Mouse (Mus musculus): ENCODE data around the gene Nt5m.

Nt5m gene

GRCm38 (mm10) chr11:59839008-59839458 is at the start of gene Nt5m:
Gene Nt5m (plus strand): TSS chr11:59839447.
- DNase-seq (ENCODE audit: low read depth), result peak; percentile 97

- DNase-seq (ENCODE audit: low read depth), result no peak
These were observed 45.9 kb upstream of the Nt5m start for GRCm38 (mm10) chr11:59793390-59793789.

GRCm38 (mm10) chr11:59800412-59800811 is 38.8 kb upstream of the Nt5m start:
- DNase-seq (ENCODE audit: low read depth), result no peak

GRCm38 (mm10) chr11:59801881-59802280 is 37.4 kb upstream of the Nt5m start:
- no peak for DNase-seq (ENCODE audit: low read depth)

GRCm38 (mm10) chr11:59803516-59803915 is 35.7 kb upstream of the Nt5m start:
- DNase-seq (ENCODE audit: low read depth), result no peak

GRCm38 (mm10) chr11:59804409-59805110 is 34.7 kb upstream of the Nt5m start:
- no peak for DNase-seq (ENCODE audit: low read depth)

GRCm38 (mm10) chr11:59805256-59805655 is 34.0 kb upstream of the Nt5m start:
- no peak for DNase-seq (ENCODE audit: low read depth)

- DNase-seq (ENCODE audit: low read depth), result no peak
These were observed 33.6 kb upstream of the Nt5m start for GRCm38 (mm10) chr11:59805656-59806055.

- no peak for DNase-seq (ENCODE audit: low read depth)
These were observed 30.9 kb upstream of the Nt5m start for GRCm38 (mm10) chr11:59808170-59808960.

GRCm38 (mm10) chr11:59809071-59809669 is 30.1 kb upstream of the Nt5m start:
- DNase-seq (ENCODE audit: low read depth), result peak; percentile 76

GRCm38 (mm10) chr11:59809670-59810474 is 29.4 kb upstream of the Nt5m start, which contains the start of gene Flcn:
Gene Flcn (minus strand): TSS chr11:59810016.
- peak; percentile 95 for DNase-seq (ENCODE audit: low read depth)

GRCm38 (mm10) chr11:59810480-59811158 is 28.6 kb upstream of the Nt5m start:
- DNase-seq (ENCODE audit: low read depth), result peak; percentile 37

- peak; percentile 18 for DNase-seq (ENCODE audit: low read depth)
These were observed 28.0 kb upstream of the Nt5m start for GRCm38 (mm10) chr11:59811211-59811610.

- DNase-seq (ENCODE audit: low read depth), result no peak
These were observed 26.0 kb upstream of the Nt5m start for GRCm38 (mm10) chr11:59813276-59813675.

GRCm38 (mm10) chr11:59814311-59814710 is 24.9 kb upstream of the Nt5m start:
- DNase-seq (ENCODE audit: low read depth), result no peak

- DNase-seq (ENCODE audit: low read depth), result no peak
These were observed 24.3 kb upstream of the Nt5m start for GRCm38 (mm10) chr11:59814936-59815335.

GRCm38 (mm10) chr11:59815482-59816065 is 23.7 kb upstream of the Nt5m start:
- DNase-seq (ENCODE audit: low read depth), result no peak

GRCm38 (mm10) chr11:59817916-59818315 is 21.3 kb upstream of the Nt5m start:
- no peak for DNase-seq (ENCODE audit: low read depth)

- DNase-seq (ENCODE audit: low read depth), result no peak
These were observed 17.6 kb upstream of the Nt5m start for GRCm38 (mm10) chr11:59821625-59822024.

GRCm38 (mm10) chr11:59837789-59838188 is 1.5 kb upstream of the Nt5m start:
- peak; percentile 14 for DNase-seq (ENCODE audit: low read depth)

- DNase-seq (ENCODE audit: low read depth), result no peak
These were observed 821 bp upstream of the Nt5m start for GRCm38 (mm10) chr11:59838426-59838825.

Data from induced T-regulatory cell, adult 2 months (primary cell).